Mouse (Mus musculus): ENCODE measurements around the gene Slc5a1. TPM values are rescaled to one million over a fixed set of nuclear protein-coding genes. Genes with fewer than 3 reads are reported as not detected.
A peak's percentile ranks its signal among the peaks of the same experiment; 100 is the strongest.

Gene Slc5a1
- polyA plus RNA-seq, 1 experiment: 0.01 TPM

DNA sequence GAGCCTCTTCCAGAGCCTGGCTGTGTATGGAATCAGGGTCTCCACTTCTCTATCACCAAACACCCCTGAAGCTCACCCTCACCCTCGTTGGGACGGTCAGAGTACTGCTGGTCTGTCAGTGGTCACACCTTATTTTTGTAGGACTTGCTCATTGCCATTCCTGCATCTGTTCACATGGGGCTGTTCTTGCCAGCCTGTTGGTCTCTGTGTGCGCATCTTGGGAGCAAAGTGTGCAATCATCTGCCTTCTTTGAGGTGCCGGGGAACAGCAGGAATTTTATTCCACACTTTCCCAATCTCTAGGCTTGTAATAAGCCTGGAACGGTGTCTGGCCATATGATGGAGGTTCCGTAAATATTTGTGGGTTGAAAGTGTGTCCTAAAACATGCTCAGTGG lies 99.1 kb downstream of the Slc5a1 start:
- H3K79me2 ChIP-seq (ENCODE audit: control insufficient read depth, insufficient read depth): no peaks in the 10 kb centered on the region
- TF ChIP-seq FOSL1 (IDR thresholded peaks at IDR 0.05; ENCODE audit: insufficient read depth, low read length, poor library complexity, severe bottlenecking): no peak
- no peak for TF ChIP-seq MYOD1 (IDR thresholded peaks at IDR 0.05; ENCODE audit: control insufficient read depth, insufficient read length, low read depth)
- TF ChIP-seq CTCF (IDR thresholded peaks at IDR 0.05; ENCODE audit: control insufficient read depth, insufficient read depth, insufficient read length): no peak
- TF ChIP-seq MYOG (IDR thresholded peaks at IDR 0.05; ENCODE audit: control insufficient read depth, extremely low read depth, insufficient read length): no peak
- no peak overlapping the region for H3K4me3 ChIP-seq (ENCODE audit: insufficient read depth, poor library complexity, severe bottlenecking)

GRCm38 (mm10) chr5:33203691-33204242 lies 99.7 kb downstream of the Slc5a1 start:
- no peaks in the 10 kb centered on the region for H3K79me2 ChIP-seq (ENCODE audit: control insufficient read depth, insufficient read depth)
- no peaks in the 10 kb centered on the region for H3K36me3 ChIP-seq (ENCODE audit: control insufficient read depth, insufficient read depth)
- TF ChIP-seq MYOD1 (IDR thresholded peaks at IDR 0.05; ENCODE audit: control insufficient read depth, insufficient read length, low read depth) (no peak), USF1 (IDR thresholded peaks at IDR 0.05; ENCODE audit: low read depth) (no peak), FOSL1 (IDR thresholded peaks at IDR 0.05; ENCODE audit: insufficient read depth, low read length, poor library complexity, severe bottlenecking) (no peak), CTCF (IDR thresholded peaks at IDR 0.05; ENCODE audit: control insufficient read depth, insufficient read depth, insufficient read length) (peak; percentile 74), MYOG (IDR thresholded peaks at IDR 0.05; ENCODE audit: control insufficient read depth, extremely low read depth, insufficient read length) (no peak)
- H3K79me3 ChIP-seq (ENCODE audit: low read depth): no peaks in the 10 kb centered on the region
- no peak overlapping the region for H3K4me3 ChIP-seq (ENCODE audit: insufficient read depth, poor library complexity, severe bottlenecking)
- H3ac ChIP-seq (ENCODE audit: control insufficient read depth, insufficient read length, low read depth): no peak overlapping the region
- peaks cover 7% of the 10 kb centered on the region for H3K27me3 ChIP-seq (ENCODE audit: control insufficient read depth, insufficient read depth, insufficient read length)

More for the DNA sequence above, 99.1 kb downstream of the Slc5a1 start:
- no peak overlapping the region for H3ac ChIP-seq (ENCODE audit: control insufficient read depth, insufficient read length, low read depth)
- H3K27me3 ChIP-seq (ENCODE audit: control insufficient read depth, insufficient read depth, insufficient read length): peaks cover 13% of the 10 kb centered on the region
- H3K36me3 ChIP-seq (ENCODE audit: control insufficient read depth, insufficient read depth): no peaks in the 10 kb centered on the region
- H3K79me3 ChIP-seq (ENCODE audit: low read depth): no peaks in the 10 kb centered on the region

- Histone ChIP-seq H3K36me3 (ENCODE audit: control insufficient read depth, insufficient read depth) (no peaks in the 10 kb centered on the region), H3K79me3 (ENCODE audit: low read depth) (no peaks in the 10 kb centered on the region), H3K27me3 (ENCODE audit: control insufficient read depth, insufficient read depth, insufficient read length) (peaks cover 7% of the 10 kb centered on the region), H3K79me2 (ENCODE audit: control insufficient read depth, insufficient read depth) (no peaks in the 10 kb centered on the region), H3ac (ENCODE audit: control insufficient read depth, insufficient read length, low read depth) (no peak overlapping the region), H3K4me3 (ENCODE audit: insufficient read depth, poor library complexity, severe bottlenecking) (no peak overlapping the region)
- TF ChIP-seq USF1 (IDR thresholded peaks at IDR 0.05; ENCODE audit: low read depth): no peak
- TF ChIP-seq CEBPB (IDR thresholded peaks at IDR 0.05; ENCODE audit: low read depth): no peak
- TF ChIP-seq MYOG (IDR thresholded peaks at IDR 0.05; ENCODE audit: control insufficient read depth, extremely low read depth, insufficient read length): no peak
- no peak for TF ChIP-seq MAX (IDR thresholded peaks at IDR 0.05)
- TF ChIP-seq MYOD1 (IDR thresholded peaks at IDR 0.05; ENCODE audit: control insufficient read depth, insufficient read length, low read depth): no peak
- TF ChIP-seq CTCF (IDR thresholded peaks at IDR 0.05; ENCODE audit: control insufficient read depth, insufficient read depth, insufficient read length): no peak
- no peak for TF ChIP-seq FOSL1 (IDR thresholded peaks at IDR 0.05; ENCODE audit: insufficient read depth, low read length, poor library complexity, severe bottlenecking)
Measured at GRCm38 (mm10) chr5:33204284-33204683, 100.3 kb downstream of the Slc5a1 start.

DNA sequence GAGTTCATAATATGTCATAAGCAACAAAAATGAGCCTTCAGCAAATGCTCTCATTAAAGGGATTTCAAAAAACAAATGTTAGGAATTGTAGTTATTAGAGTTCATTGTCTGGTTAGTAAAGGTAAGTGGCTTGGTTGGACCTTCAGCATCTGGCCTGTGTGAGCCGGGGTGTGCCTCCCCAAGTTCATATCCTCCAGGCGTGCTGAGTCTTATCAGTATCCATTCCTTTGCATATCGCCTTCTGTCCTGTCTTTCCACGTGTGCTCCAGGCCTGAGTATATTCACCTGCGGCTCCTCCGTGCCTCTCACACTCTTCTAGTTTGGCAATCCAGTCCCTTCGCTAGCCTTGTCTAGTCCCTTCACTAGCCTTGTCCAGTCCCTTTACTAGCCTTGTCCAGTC lies 102.3 kb downstream of the Slc5a1 start:
- H3ac ChIP-seq (ENCODE audit: control insufficient read depth, insufficient read length, low read depth): no peak overlapping the region
- TF ChIP-seq CEBPB (IDR thresholded peaks at IDR 0.05; ENCODE audit: low read depth): no peak
- no peak for TF ChIP-seq CTCF (IDR thresholded peaks at IDR 0.05; ENCODE audit: control insufficient read depth, insufficient read depth, insufficient read length)
- no peak for TF ChIP-seq MAX (IDR thresholded peaks at IDR 0.05)
- no peak for TF ChIP-seq USF1 (IDR thresholded peaks at IDR 0.05; ENCODE audit: low read depth)
- no peak for TF ChIP-seq FOSL1 (IDR thresholded peaks at IDR 0.05; ENCODE audit: insufficient read depth, low read length, poor library complexity, severe bottlenecking)
- TF ChIP-seq MYOD1 (IDR thresholded peaks at IDR 0.05; ENCODE audit: control insufficient read depth, insufficient read length, low read depth): no peak
- TF ChIP-seq MYOG (IDR thresholded peaks at IDR 0.05; ENCODE audit: control insufficient read depth, extremely low read depth, insufficient read length): no peak
- no peaks in the 10 kb centered on the region for H3K79me2 ChIP-seq (ENCODE audit: control insufficient read depth, insufficient read depth)
- H3K36me3 ChIP-seq (ENCODE audit: control insufficient read depth, insufficient read depth): no peaks in the 10 kb centered on the region
- peaks cover 7% of the 10 kb centered on the region for H3K27me3 ChIP-seq (ENCODE audit: control insufficient read depth, insufficient read depth, insufficient read length)
- no peaks in the 10 kb centered on the region for H3K79me3 ChIP-seq (ENCODE audit: low read depth)
- no peak overlapping the region for H3K4me3 ChIP-seq (ENCODE audit: insufficient read depth, poor library complexity, severe bottlenecking)

DNA sequence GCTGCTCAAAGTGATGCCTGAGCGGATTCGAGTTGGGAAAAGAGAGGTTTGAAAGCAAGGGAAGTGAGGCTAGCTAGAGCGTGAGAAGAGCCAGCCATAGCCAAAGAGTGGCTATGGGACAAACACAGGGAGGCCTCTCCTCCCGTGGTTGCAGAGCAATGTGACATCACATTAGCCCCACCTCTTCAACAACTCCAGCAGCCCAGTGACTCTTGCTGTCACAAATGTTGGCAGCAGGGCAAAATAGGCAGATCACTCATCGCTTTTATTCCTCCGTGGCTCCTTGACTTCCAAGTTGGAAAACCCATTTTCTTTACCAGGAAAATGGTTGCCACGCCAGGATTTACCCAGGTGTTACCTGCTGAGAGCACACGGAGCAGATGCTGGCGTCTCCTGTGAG lies 103.1 kb downstream of the Slc5a1 start:
- Histone ChIP-seq H3ac (ENCODE audit: control insufficient read depth, insufficient read length, low read depth) (no peak overlapping the region), H3K27me3 (ENCODE audit: control insufficient read depth, insufficient read depth, insufficient read length) (peaks cover 7% of the 10 kb centered on the region)
- TF ChIP-seq MYOG (IDR thresholded peaks at IDR 0.05; ENCODE audit: control insufficient read depth, extremely low read depth, insufficient read length) (no peak), USF1 (IDR thresholded peaks at IDR 0.05; ENCODE audit: low read depth) (no peak), MYOD1 (IDR thresholded peaks at IDR 0.05; ENCODE audit: control insufficient read depth, insufficient read length, low read depth) (no peak), MAX (IDR thresholded peaks at IDR 0.05) (no peak), CEBPB (IDR thresholded peaks at IDR 0.05; ENCODE audit: low read depth) (no peak), CTCF (IDR thresholded peaks at IDR 0.05; ENCODE audit: control insufficient read depth, insufficient read depth, insufficient read length) (no peak), FOSL1 (IDR thresholded peaks at IDR 0.05; ENCODE audit: insufficient read depth, low read length, poor library complexity, severe bottlenecking) (no peak)

More for the DNA sequence above, 103.1 kb downstream of the Slc5a1 start:
- H3K36me3 ChIP-seq (ENCODE audit: control insufficient read depth, insufficient read depth): no peaks in the 10 kb centered on the region
- H3K4me3 ChIP-seq (ENCODE audit: insufficient read depth, poor library complexity, severe bottlenecking): no peak overlapping the region
- H3K79me3 ChIP-seq (ENCODE audit: low read depth): no peaks in the 10 kb centered on the region
- no peaks in the 10 kb centered on the region for H3K79me2 ChIP-seq (ENCODE audit: control insufficient read depth, insufficient read depth)

Data from C2C12 (cell line).